Mouse (Mus musculus): ENCODE results near the gene Fbxo30.
A peak's percentile ranks its signal among the peaks of the same experiment; 100 is the strongest.
"Not testable (repeated sequence)": the region's sequence is repeated elsewhere in the genome, so short reads cannot be mapped to it uniquely, and the experiment has no call there.

Fbxo30 gene

GRCm38 (mm10) chr10:11280578-11281463 is at the start of gene Fbxo30:
Gene Fbxo30 (plus strand): TSS chr10:11281330.
- DNase-seq (ENCODE audit: low spot score in 2 of 2): peak; percentile 85 to 90

- DNase-seq (ENCODE audit: low spot score in 2 of 2): no peak
Measured at GRCm38 (mm10) chr10:11233208-11233607, 47.9 kb upstream of the Fbxo30 start.

- DNase-seq (ENCODE audit: low spot score in 2 of 2): not testable (repeated sequence)
Measured at GRCm38 (mm10) chr10:11242988-11243387, 38.1 kb upstream of the Fbxo30 start.

- no peak for DNase-seq (ENCODE audit: low spot score in 2 of 2)
Measured at GRCm38 (mm10) chr10:11248210-11248609, 32.9 kb upstream of the Fbxo30 start.

- no peak for DNase-seq (ENCODE audit: low spot score in 2 of 2)
Measured at GRCm38 (mm10) chr10:11250247-11250997, 30.7 kb upstream of the Fbxo30 start.

GRCm38 (mm10) chr10:11253581-11253980 is 27.5 kb upstream of the Fbxo30 start:
- DNase-seq (ENCODE audit: low spot score in 2 of 2): not testable (repeated sequence)

GRCm38 (mm10) chr10:11260119-11260518 is 21.0 kb upstream of the Fbxo30 start:
- DNase-seq (ENCODE audit: low spot score in 2 of 2): no peak

GRCm38 (mm10) chr10:11262292-11262691 is 18.8 kb upstream of the Fbxo30 start:
- not testable (repeated sequence) for DNase-seq (ENCODE audit: low spot score in 2 of 2)

- DNase-seq (ENCODE audit: low spot score in 2 of 2): not testable (repeated sequence)
Measured at GRCm38 (mm10) chr10:11263795-11264194, 17.3 kb upstream of the Fbxo30 start.

GRCm38 (mm10) chr10:11269165-11269564 is 12.0 kb upstream of the Fbxo30 start:
- DNase-seq (ENCODE audit: low spot score in 2 of 2): no peak

- peak in 1 of 2 experiments; percentile 19 for DNase-seq (ENCODE audit: low spot score in 2 of 2)
Measured at GRCm38 (mm10) chr10:11274431-11274830, 6.7 kb upstream of the Fbxo30 start.

GRCm38 (mm10) chr10:11280235-11280577 is 924 bp upstream of the Fbxo30 start:
- no peak for DNase-seq (ENCODE audit: low spot score in 2 of 2)

GRCm38 (mm10) chr10:11281498-11282305 is 572 bp downstream of the Fbxo30 start:
- peak; percentile 6 to 38 for DNase-seq (ENCODE audit: low spot score in 2 of 2)

- DNase-seq (ENCODE audit: low spot score in 2 of 2): no peak
Measured at GRCm38 (mm10) chr10:11282306-11282631, 1.1 kb downstream of the Fbxo30 start.

- DNase-seq (ENCODE audit: low spot score in 2 of 2): no peak
Measured at GRCm38 (mm10) chr10:11298418-11298817, 17.3 kb downstream of the Fbxo30 start.

GRCm38 (mm10) chr10:11305365-11306053 is 24.4 kb downstream of the Fbxo30 start:
- no peak for DNase-seq (ENCODE audit: low spot score in 2 of 2)

GRCm38 (mm10) chr10:11306054-11306367 is 24.9 kb downstream of the Fbxo30 start:
- DNase-seq (ENCODE audit: low spot score in 2 of 2): no peak

GRCm38 (mm10) chr10:11309866-11310265 is 28.7 kb downstream of the Fbxo30 start:
- DNase-seq (ENCODE audit: low spot score in 2 of 2): no peak

- no peak for DNase-seq (ENCODE audit: low spot score in 2 of 2)
Measured at GRCm38 (mm10) chr10:11310481-11310880, 29.4 kb downstream of the Fbxo30 start.

GRCm38 (mm10) chr10:11317856-11318454 is 36.8 kb downstream of the Fbxo30 start:
- DNase-seq (ENCODE audit: low spot score in 2 of 2): not testable (repeated sequence)

GRCm38 (mm10) chr10:11319446-11319970 is 38.4 kb downstream of the Fbxo30 start:
- no peak for DNase-seq (ENCODE audit: low spot score in 2 of 2)
